Mouse (Mus musculus) liver, adult 2 months (tissue): ENCODE measurements around the gene Trim44. TPM values are rescaled to one million over a fixed set of nuclear protein-coding genes. Genes with fewer than 3 reads are reported as not detected.

Experiments used
- DNase-seq: peaks from one replicate; pipeline ENCODE4 v3.0.0-alpha.2; 2011; ENCODE audit warnings: low read depth, low spot score; ENCODE audit errors: extremely low read depth
- H3K27ac ChIP-seq: fragments of 200-500 bp; replicated peaks from 2 replicates; pipeline ENCODE4 v1.5.1; 2012; ENCODE audit warnings: low read depth, mild to moderate bottlenecking, control low read depth, inconsistent platforms, low read length; ENCODE audit not compliant: insufficient read depth
- H3K27me3 ChIP-seq: fragments of 200-500 bp; 2 replicates; pipeline ENCODE4 v1.6.1; 2012; ENCODE audit warnings: mild to moderate bottlenecking, moderate library complexity, low read length, inconsistent platforms; ENCODE audit not compliant: control insufficient read depth, insufficient read depth
- H3K36me3 ChIP-seq: fragments of 200-500 bp; 2 replicates; pipeline ENCODE4 v1.6.1; 2012; ENCODE audit warnings: low read length, inconsistent platforms; ENCODE audit not compliant: control insufficient read depth, insufficient read depth
- H3K4me1 ChIP-seq: fragments of 200-500 bp; 2 replicates; pipeline ENCODE4 v1.6.1; 2011; ENCODE audit warnings: low read length; ENCODE audit not compliant: control insufficient read depth, insufficient read depth
- H3K4me3 ChIP-seq: fragments of 200-500 bp; 2 replicates; pipeline ENCODE4 v1.5.1; 2011; ENCODE audit warnings: low read depth, mild to moderate bottlenecking, control low read depth, low read length, moderate library complexity; ENCODE audit not compliant: insufficient read depth
- H3K79me2 ChIP-seq: fragments of 200-500 bp; 2 replicates; pipeline ENCODE4 v1.6.1; 2012; ENCODE audit warnings: inconsistent platforms, mild to moderate bottlenecking, low read length, moderate library complexity; ENCODE audit not compliant: control insufficient read depth, insufficient read depth
- H3K9ac ChIP-seq: fragments of 200-500 bp; 2 replicates; pipeline ENCODE4 v1.6.1; 2012; ENCODE audit warnings: low read depth, mild to moderate bottlenecking, control low read depth, inconsistent platforms, low read length
- CTCF ChIP-seq: fragments of 200-500 bp; IDR thresholded peaks from 2 replicates; pipeline ENCODE4 v1.5.1; 2011; ENCODE audit warnings: low read depth, low read length, control low read depth
- POLR2A ChIP-seq: fragments of 200-500 bp; IDR thresholded peaks from 2 replicates; pipeline ENCODE4 v1.6.1; 2011; ENCODE audit warnings: low read length, control low read depth; ENCODE audit not compliant: insufficient read depth; ENCODE audit errors: extremely low read depth
- WGBS: fragments of 180-500 bp; shearing (Covaris S2); methylation state at CpG from one replicate; pipeline ENCODE4 v1.1.7; 2018; 5-methylcytosine and 5-hydroxymethylcytosine counted together
- polyA plus RNA-seq: library from polyadenylated mRNA; depleted of rRNA; stranded (reverse); fragments of >200 nt; gene quantifications from 2 replicates; pipeline ENCODE4 v1.2.3, GENCODE M21; 2012
- total RNA-seq: library from RNA; depleted of rRNA; stranded (reverse); fragments of >200 nt; gene quantifications from 2 replicates; pipeline ENCODE4 v1.2.3, GENCODE M21; 2014

Trim44 gene
- total and polyA plus RNA-seq, 2 experiments, result 10.8 to 13.3 TPM

DNA sequence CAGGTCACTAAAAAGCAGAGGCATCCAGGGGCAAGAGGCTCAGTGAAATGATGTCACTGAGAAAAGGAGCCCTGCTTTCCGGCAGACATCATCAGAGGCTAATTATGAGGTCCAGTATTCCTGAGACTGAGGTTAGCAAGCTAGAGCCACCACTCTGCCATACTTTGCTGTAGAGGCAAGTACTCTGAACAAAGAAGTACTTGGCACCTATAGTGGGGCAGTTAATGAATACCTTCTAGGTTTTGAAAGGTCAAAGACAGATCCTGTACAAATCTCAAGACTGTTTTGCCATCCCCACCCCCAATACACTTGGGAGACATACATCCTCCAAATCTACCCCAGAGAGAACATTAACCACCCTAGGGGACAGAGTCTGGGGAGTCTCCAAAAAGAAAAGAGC, 23.1 kb downstream of the Trim44 start:
- peak; percentile 64 for DNase-seq
- H3K9ac ChIP-seq, result no peak overlapping the region
- H3K4me1 ChIP-seq, result peaks cover 18% of the 10 kb centered on the region
- WGBS, result 58% methylated on average over 1 of the region's 1 CpGs
- H3K4me3 ChIP-seq, result no peak overlapping the region; the same call in 1 of the 2 replicates
- H3K79me2 ChIP-seq, result peaks cover 13% of the 10 kb centered on the region; the same call in 1 of the 2 replicates
- H3K27me3 ChIP-seq, result no peaks in the 10 kb centered on the region
- H3K36me3 ChIP-seq, result no peaks in the 10 kb centered on the region
- H3K27ac ChIP-seq, result peak overlapping the region; percentile 36; the same call in 1 of the 2 replicates
- no peak for TF ChIP-seq CTCF
- no peak for TF ChIP-seq POLR2A

DNA sequence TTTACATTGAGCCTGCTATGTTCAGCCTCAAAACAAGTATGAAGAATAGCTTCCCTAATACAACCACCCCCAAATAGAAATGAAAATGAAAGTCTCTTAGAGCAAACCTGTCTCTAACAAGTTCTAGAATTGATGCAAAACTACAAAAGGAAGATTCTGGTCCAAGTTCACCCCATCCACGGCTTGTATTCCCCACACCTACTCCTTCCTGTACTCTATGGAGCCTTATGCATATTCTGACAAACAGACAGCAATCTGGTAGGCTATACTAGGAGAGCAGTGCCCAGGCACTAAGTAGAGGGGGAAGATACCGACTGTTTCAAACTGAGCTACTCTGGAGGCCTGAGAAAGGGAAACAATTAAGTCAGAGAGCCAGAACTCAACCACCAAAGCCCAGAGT, 23.6 kb downstream of the Trim44 start:
- TF ChIP-seq CTCF, result no peak
- TF ChIP-seq POLR2A, result no peak
- H3K4me1 ChIP-seq, result peaks cover 18% of the 10 kb centered on the region
- H3K27ac ChIP-seq, result 0 out of 2 replicates have a peak overlapping the region, but pooled peaks have one; percentile 36
- H3K9ac ChIP-seq, result no peak overlapping the region
- H3K4me3 ChIP-seq, result no peak overlapping the region; the same call in 1 of the 2 replicates
- H3K36me3 ChIP-seq, result no peaks in the 10 kb centered on the region
- H3K79me2 ChIP-seq, result peaks cover 13% of the 10 kb centered on the region; the same call in 1 of the 2 replicates
- WGBS, result 43% methylated on average over 2 of the region's 2 CpGs
- no peaks in the 10 kb centered on the region for H3K27me3 ChIP-seq
- DNase-seq, result no peak

DNA sequence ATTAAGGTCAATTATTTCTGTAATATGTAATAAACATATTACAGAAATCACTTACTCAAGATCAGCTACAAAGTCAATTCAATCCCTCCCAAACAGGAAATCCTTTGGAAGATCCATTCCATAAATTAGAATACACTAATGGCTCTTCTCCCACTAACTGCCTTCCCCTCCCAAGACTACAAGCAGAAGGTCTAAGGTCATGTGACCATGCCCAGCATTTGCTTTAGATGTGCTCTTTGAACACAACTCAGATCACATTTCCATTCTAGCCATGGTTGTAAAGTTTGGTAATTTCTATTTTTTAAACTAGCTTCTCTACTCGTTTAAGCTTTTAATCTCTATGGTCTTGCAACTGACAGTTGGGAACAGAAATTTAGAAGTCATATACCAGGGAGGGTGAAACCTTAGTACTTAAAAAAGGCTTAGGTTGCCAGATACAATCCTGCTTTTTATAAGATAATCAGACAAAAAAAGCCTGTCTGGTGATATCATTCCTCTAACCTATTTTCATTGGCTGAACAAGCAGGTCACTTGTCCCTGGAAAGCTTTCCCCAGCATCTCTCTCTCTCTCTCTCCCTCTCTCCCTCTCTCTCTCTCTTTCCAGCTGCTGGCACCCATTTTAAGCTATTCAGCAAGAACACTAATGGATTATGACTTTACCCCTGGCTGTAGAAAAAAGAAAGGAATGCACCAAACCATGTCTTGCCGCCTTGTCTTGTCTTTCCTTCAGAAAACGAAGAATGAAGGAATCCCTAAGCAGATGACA, 24.4 kb downstream of the Trim44 start:
- H3K36me3 ChIP-seq, result no peaks in the 10 kb centered on the region
- no peaks in the 10 kb centered on the region for H3K27me3 ChIP-seq
- peaks cover 18% of the 10 kb centered on the region for H3K4me1 ChIP-seq
- H3K4me3 ChIP-seq, result no peak overlapping the region
- peak; percentile 47 for DNase-seq
- H3K9ac ChIP-seq, result no peak overlapping the region
- TF ChIP-seq POLR2A (no peak), CTCF (no peak)
- WGBS, result 80% methylated on average over 3 of the region's 3 CpGs
- H3K79me2 ChIP-seq, result peaks cover 13% of the 10 kb centered on the region; the same call in 1 of the 2 replicates
- no peak overlapping the region for H3K27ac ChIP-seq

DNA sequence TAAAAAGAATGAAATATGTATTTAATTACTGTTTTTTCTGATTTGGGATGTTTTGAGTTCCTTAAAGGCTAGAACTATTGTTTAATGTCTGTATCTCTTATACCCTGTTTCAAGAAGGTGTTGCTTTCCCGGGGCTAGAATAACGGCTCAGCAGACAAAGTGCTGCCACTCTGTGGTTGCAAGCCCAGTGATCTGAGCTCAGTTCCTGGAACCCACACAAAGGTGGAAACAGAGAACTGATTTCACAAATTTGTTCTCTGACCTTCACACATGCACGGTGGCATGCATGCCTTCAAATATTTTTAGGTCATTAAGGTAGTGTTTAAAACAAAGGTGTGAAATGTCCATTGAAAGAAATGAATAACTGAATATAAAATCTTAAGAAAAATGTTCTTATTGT, 25.1 kb downstream of the Trim44 start:
- Histone ChIP-seq H3K36me3 (no peaks in the 10 kb centered on the region), H3K27me3 (no peaks in the 10 kb centered on the region), H3K79me2 (peaks cover 13% of the 10 kb centered on the region; the same call in 1 of the 2 replicates), H3K9ac (no peak overlapping the region), H3K4me1 (peaks cover 18% of the 10 kb centered on the region), H3K4me3 (no peak overlapping the region), H3K27ac (no peak overlapping the region)
- 14% methylated on average over 3 of the region's 3 CpGs for WGBS
- 0 out of 2 replicates have a peak, but pooled peaks have one; percentile 15 for TF ChIP-seq CTCF
- TF ChIP-seq POLR2A, result no peak
- peak; percentile 78 for DNase-seq

DNA sequence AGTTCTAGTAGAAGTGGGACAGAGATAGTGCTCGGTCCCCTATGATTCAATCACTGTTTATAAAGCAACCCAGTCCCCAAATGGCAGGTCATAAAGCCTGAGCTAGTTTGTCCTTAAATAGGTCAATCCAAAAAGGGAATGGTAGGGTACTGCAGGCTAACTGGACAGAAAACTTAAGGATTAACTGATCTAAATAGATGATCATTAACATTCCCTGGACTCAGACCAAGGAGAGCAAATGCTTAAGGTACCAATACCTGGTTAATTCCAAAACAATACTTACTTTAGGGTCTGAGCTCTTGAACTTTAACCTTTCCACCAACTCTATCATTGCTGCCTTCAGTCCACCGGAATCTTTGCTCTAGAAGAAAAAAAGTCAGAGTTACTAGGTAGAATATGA, 27.0 kb downstream of the Trim44 start:
- TF ChIP-seq POLR2A (no peak), CTCF (no peak)
- Histone ChIP-seq H3K27ac (no peak overlapping the region), H3K27me3 (no peaks in the 10 kb centered on the region), H3K4me1 (peaks cover 18% of the 10 kb centered on the region), H3K79me2 (peaks cover 6% of the 10 kb centered on the region; the same call in 1 of the 2 replicates), H3K4me3 (no peak overlapping the region), H3K9ac (no peak overlapping the region), H3K36me3 (no peaks in the 10 kb centered on the region)
- WGBS, result 34% methylated on average over 2 of the region's 2 CpGs
- DNase-seq, result peak; percentile 56

DNA sequence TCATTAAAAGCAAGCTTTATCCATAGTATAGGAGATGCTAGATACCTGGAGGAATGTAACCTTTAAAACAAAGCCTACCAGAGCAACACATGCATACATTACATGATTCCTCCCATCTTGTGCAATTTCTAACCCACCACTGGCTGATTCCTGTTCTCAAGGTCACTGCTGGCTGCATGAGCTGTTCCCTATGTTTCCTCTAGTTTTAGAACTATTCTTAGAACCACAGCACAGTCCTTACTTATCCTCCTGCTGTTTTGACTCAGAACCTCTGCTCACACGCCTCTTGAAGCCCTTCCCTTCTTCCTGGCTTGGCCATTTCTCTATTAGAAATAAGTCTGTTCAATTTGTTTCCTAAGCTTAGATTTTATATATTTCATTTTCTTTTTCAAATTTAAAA, 28.7 kb downstream of the Trim44 start:
- Histone ChIP-seq H3K9ac (no peak overlapping the region), H3K27me3 (no peaks in the 10 kb centered on the region), H3K4me3 (no peak overlapping the region), H3K79me2 (peaks cover 4% of the 10 kb centered on the region; the same call in 1 of the 2 replicates), H3K27ac (no peak overlapping the region), H3K4me1 (peaks cover 10% of the 10 kb centered on the region; the same call in 1 of the 2 replicates), H3K36me3 (no peaks in the 10 kb centered on the region)
- TF ChIP-seq CTCF (no peak), POLR2A (no peak)
- DNase-seq, result no peak
- 78% methylated on average over 1 of the region's 1 CpGs for WGBS
